Mouse (Mus musculus) testis, postnatal 14 days (tissue): ENCODE results near the gene Sox30.

Experiments used
- DNase-seq: peaks from one replicate; pipeline ENCODE4 v3.0.0; 2021; ENCODE audit warnings: low spot score

Sox30 gene

DNA sequence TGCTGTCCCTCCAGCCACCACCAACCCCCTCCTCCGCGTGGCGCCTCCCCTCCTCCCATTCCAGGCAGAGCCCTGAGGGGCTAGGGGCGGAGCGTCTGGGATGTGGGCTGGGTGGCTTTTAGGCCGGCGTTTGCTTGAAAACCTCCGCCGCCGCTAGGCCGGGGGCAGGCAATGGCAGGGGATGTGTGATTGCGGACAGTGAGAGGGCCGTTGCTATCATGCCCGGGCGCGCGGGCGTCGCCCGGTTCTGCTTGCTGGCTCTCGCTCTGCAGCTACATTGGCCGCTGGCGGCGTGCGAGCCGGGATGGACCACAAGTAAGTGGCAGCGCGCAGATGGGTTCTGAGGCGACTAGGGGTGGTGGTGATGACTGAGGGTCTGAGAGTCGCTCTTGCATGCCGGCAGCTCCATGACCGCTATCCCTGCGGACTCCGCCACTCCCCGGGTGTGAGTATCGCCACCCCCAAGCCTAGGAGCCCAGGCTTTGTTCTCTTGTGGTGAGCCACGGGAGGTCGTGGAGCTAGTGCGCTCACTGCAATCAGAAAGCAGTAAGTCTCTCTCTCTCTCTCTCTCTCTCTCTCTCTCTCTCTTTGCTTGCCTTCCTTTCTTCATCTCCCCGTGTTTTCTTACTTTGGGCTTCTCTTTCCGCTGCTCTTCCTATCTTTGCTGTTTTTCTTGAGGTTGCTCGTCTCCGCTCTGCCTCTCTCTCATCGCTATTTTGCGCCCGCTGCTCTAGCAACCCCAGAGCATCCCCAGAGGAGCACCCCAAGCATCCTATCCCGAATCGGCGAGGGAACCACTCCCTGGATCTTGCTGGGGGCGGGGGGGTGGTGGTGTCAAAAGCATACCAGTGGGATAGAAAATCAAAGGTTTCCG is 76.0 kb downstream of the Sox30 start, which contains the start of gene Adam19:
Gene Adam19 (plus strand): TSS at position 97 of the 874 bp plus-strand sequence.
- DNase-seq: peak; percentile 45

GRCm38 (mm10) chr11:46056770-46057411 is 76.8 kb downstream of the Sox30 start:
- no peak for DNase-seq

- no peak for DNase-seq
Observed at GRCm38 (mm10) chr11:46058011-46058410, 77.9 kb downstream of the Sox30 start.

GRCm38 (mm10) chr11:46058916-46059315 is 78.8 kb downstream of the Sox30 start:
- DNase-seq: no peak

- no peak for DNase-seq
Observed at GRCm38 (mm10) chr11:46059887-46060650, 80.0 kb downstream of the Sox30 start.

DNA sequence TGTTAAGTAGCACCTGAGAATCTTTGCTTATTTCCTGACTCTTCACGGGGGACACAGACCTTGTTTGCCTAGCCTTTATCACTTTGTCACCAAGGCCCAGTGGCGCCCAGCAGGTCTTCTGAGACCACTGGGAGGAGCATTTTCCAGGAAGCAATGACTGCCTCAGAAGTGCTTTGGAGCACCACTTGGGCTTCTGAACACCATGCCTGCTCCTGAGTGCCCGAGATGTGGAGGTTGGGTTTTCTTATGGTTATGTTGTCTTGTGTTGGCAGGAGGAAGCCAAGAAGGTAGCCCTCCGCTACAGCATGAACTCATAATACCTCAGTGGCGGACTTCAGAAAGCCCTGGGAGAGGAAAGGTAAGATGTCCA is 80.5 kb downstream of the Sox30 start:
- DNase-seq: no peak

- DNase-seq: no peak
Observed at GRCm38 (mm10) chr11:46061776-46062445, 81.8 kb downstream of the Sox30 start.

DNA sequence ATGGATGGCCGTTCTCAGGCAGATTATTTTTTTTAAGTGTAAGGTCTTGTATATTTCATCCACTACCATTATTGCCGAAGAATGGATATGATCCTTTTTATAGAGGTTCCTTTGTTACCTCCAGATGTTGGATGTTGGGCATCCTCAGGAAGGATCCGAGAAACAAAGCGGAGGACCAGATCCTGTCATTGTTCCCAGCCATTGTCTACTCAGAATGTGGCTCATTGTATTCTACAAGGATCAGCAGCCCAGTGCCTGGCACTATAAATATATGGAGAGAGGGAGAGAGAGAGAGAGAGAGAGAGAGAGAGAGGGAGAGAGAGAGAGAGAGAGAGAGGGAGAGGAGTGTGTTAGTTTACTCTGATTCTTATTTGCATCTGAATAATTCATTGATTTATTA is 82.5 kb downstream of the Sox30 start:
- no peak for DNase-seq

DNA sequence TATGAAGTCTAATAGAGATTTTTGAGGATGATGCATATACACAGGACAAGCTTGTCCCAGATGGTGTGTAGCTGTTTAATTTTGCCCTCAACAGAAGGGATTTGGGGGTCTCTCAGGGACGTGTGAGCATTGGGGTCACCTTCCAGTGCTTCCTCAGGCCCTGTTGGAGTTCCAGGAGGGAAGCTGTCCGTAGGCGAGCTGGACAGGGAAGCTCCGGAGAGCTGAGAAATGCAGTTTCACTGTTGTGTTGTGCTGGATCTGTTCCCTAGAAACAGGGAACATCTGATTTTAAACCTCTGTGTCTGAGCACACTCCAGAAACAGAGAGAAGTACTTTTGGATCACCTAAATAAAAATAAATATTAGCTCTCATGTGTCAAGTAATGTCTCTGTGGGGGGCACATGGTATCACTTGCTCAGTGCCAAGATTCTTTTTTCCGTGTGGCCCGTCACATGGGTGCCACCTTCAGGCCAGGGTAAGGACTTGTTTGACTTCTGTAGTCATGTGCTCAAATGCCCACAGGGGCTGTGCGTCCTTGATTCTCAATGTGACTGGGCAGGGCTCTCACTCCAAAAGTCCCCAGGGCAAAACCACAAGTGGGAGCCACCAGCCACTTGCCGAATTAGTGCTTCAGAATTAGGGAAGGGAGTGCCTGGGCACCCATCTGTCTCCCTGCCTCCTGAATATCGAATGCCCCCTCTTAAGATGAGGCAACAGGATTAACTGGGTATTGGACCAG is 83.1 kb downstream of the Sox30 start:
- DNase-seq: no peak

- no peak for DNase-seq
Observed at GRCm38 (mm10) chr11:46064767-46065166, 84.7 kb downstream of the Sox30 start.

- DNase-seq: no peak
Observed at GRCm38 (mm10) chr11:46065201-46066011, 85.3 kb downstream of the Sox30 start.
